Mouse (Mus musculus) gastrocnemius, postnatal 10 days (tissue): ENCODE measurements around the gene Atg7. TPM values are rescaled to one million over a fixed set of nuclear protein-coding genes. Genes with fewer than 3 reads are reported as not detected.
"Not testable (repeated sequence)": the region's sequence is repeated elsewhere in the genome, so short reads cannot be mapped to it uniquely, and the experiment has no call there.

Experiments
- DNase-seq: peaks from one replicate; pipeline ENCODE4 v3.0.0; 2021; ENCODE audit warnings: mixed read lengths
- total RNA-seq, 2 experiments: library from RNA; stranded (reverse); gene quantifications; 2 replicates each; pipeline ENCODE4 v1.2.3; 2021

The Atg7 gene
- total RNA-seq, 2 experiments from 2014 or later = 9.1 to 10.9 TPM

DNA sequence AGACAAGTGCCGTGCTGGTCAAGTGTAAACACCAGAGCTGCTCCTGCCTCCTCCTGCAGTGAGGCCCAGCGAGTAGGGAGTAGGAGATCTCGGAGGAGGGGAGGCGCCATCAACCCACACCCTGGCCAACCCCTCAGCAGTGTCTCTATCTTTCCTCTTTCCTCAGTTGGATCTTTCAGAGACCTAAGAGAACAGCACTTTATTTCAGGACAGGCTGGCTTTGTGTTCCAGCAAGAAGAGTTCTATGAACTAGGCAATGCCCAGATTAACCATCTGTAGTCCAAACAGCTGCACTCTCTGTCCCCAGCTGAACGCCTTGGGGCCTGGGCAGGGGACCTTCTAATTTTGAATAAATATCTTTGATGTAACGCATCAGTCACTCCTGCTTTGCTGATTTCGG lies 239.8 kb downstream of the Atg7 start:
- no peak for DNase-seq

DNA sequence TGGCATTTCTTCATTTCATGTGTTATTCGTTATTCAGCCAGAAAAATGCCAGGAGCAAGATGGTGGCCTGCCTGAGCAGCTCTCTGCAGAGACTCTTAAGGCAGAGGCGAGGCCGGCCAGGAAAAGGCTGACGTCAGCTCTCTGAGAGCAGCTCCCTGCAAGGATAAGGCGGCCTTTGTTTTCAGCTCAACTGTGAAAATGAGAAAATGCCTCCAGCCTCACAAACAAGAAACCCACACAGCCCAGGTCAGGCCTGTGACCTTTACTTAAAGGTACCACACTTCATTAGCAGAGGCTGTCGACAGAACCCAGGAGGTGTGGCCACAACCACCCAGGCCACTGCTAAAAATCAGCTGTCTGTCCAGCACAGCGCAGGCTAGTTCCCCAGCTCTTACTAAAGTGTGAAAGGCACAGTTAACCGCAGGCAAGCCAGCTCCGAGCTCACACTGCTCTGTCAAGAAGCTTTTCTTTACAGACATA lies 240.4 kb downstream of the Atg7 start:
- peak; percentile 52 for DNase-seq

- no peak for DNase-seq
Observed at GRCm38 (mm10) chr6:114885129-114885528, 242.2 kb downstream of the Atg7 start.

- no peak for DNase-seq
Observed at GRCm38 (mm10) chr6:114886012-114886411, 243.1 kb downstream of the Atg7 start.

DNA sequence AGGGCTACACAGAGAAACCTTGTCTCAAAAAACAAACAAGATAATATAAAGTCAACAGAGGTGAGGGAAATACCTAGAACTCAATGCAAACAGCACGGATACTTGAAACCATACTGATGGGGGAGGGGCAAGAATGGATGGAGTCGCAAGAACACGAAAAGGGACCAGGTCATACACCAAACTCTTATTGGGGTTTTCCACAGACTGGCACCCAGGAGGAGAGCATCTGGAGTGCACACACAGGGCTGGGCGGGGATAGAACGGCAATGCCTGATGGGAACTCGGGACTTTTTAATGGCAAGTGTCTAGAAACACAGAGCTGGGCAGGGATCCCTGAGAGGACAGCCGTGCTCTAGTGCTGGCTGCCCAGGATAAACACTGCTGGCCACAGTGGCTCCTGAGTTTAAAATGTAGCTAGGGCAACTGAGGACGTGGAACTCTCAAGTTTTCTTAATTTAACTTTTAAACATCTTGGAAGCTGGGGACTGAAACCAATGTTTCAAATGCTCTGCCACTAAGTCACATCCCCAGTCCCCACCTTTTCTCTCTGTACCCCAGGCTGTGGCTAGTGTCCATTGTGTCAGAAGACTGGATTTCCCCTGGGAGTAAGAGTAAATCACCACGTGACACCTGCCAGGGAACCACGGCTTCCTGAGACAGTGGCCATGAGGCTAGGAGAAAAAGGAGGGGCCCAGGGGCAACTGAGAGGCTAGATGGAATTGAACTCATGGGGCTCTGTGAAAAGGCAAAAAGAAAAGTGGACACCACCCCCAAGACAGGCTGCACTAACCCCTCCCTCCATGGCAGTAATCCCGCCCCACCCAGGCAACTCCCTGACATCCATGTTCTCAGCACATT lies 243.8 kb downstream of the Atg7 start:
- no peak for DNase-seq

GRCm38 (mm10) chr6:114888922-114889321 lies 246.0 kb downstream of the Atg7 start:
- DNase-seq = peak; percentile 74

GRCm38 (mm10) chr6:114889971-114890370 lies 247.1 kb downstream of the Atg7 start:
- DNase-seq = not testable (repeated sequence)

DNA sequence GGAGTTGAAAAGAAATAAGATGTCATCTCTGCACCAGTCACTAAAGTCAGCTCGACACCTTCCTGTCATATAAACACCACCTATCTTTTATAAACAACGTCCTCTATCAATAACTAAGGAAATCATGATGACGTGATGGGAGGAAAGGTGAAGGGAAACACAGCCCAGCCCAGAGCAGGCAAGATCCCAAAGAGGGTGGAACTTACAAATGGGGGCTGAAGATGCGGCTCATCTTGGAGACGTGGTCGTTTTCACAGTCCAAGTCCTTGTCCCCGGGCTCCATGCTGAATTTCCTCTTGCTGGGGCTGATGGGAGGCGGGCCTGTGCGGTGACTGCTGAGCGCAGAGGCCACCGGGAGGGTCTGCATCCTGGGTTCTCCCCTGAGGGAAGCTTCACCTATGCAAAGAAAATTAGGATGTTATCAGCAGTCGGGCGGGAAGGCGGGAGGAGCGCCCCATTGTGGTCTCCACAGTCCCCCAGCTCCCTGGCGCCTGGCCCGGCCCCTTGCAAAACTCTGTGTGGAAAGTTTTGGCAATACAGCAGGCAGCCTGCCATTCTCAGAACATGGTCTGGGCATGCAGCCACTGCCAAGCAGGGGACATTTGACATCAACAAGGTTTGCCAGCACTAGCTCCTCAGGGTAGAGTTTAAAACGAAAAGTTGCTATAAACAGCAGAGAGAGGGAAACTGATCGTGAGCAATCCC lies 247.7 kb downstream of the Atg7 start:
- DNase-seq = peak; percentile 80

DNA sequence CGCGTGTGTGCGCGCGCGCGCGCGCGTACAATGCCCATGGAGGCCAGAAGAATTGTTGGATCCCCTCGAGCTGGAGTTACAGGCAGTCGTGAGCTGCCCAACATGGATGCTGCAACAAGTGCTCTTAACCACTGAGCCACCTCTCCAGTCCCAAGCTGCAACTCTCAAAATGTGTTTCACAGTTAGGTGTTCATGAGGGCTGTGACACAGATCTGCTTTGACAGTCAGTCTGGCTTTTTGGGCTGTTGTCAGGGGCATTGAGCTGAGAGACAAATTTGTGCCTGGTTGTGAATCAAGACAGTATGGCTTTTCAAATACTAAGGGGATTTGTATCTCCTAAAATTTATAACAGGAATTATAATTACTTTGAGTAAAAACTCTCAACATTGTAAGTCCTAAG lies 248.4 kb downstream of the Atg7 start:
- DNase-seq = no peak

GRCm38 (mm10) chr6:114891771-114892170 lies 248.9 kb downstream of the Atg7 start:
- no peak for DNase-seq

DNA sequence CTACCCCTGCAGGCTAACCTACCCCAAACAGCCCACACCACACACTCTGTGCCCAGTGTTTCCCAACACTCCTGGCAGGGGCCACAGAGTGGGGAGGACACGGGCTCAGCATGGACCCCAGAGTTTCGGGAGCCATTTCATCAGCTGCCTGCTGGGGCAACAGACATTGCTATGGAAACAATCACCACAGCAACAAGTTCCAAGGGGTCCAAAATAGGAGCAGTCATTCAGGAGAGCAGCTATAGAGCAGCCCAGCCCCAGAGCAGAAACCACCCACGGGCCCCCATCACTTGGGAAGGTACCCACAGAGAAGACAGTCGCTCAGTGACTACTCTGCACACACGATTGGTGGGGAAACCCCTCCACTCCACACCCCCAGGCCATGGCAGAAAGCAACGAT lies 249.5 kb downstream of the Atg7 start:
- no peak for DNase-seq

DNA sequence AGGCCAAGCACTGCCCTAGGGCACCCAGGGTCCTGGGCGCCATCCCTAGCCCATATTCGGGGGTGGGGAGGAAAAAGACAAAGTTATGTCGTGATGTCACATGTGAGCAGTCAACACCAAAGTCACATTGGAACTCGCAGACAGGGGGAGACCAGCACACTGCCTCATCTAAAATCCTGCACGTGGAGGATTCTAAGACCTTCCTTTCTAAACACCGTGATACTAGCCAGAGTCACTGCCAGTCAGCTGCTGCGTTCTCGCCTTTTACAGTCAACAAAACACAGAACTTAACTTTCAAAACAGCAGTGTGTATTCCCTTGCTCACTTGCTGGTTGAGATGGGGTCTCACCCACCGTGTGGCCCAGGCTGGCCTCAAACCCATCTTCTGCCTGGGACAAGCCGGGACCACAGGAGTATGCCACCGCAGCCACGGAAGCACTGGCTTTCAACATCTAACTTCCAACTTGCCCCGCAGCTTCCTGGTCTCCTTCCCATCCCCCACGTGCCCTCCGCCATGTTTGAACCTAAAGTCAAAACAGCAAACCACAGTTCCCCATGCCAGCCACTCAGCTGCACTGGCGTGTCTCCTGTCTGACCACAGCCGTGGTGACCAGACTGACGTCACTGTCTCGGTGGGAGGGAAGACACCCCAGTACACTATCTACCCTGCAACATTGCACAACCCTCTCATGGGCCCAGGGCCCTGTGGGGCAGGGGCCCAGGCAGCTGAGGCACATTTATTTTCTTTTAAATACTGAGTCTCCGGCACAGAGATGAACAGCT lies 250.7 kb downstream of the Atg7 start:
- DNase-seq = peak; percentile 48

DNA sequence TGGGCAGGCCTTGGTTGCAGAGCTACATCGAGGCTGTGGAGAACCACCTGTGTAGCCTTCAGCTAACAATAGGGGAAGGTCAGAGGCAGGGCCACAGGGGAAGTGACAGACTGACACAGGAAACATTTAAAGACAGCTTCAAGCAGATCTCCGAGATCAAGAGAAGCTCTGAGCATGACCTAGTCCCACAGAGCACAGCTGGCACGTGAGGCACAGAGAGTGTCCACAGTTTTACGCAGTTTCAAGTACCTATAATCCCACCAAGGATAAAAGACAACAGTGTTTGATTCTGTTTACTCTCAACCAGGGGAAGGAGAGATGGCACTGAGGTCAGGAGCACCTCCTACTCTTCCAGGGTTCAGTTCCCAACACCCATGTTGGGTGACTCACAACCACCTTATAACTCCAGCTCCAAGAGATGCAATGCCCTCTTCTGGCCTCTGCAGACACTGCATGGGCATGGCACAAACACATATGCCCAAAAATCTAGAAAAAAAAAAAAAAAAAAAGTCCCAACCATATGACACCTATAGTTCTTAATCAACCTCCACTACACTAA lies 251.7 kb downstream of the Atg7 start:
- DNase-seq = no peak

DNA sequence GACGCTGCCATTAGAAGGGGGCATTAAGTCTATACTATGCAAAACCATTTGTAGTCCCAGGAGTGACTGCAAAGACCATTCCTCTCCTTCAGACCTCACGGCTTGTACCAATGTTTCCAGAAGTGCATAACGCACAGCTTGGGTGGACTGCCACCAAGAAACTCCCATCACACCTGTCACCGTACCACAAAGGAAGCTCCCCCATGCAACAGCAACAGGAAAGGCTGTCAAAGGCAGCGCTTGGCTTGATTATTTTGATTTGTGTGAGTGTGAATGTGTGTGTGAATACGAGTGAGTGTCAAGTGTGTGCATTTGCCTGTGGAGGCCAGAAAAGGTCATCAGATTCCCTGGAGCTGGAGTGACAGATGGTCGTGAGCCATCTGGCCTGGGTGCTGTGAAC lies 252.3 kb downstream of the Atg7 start:
- DNase-seq = no peak

DNA sequence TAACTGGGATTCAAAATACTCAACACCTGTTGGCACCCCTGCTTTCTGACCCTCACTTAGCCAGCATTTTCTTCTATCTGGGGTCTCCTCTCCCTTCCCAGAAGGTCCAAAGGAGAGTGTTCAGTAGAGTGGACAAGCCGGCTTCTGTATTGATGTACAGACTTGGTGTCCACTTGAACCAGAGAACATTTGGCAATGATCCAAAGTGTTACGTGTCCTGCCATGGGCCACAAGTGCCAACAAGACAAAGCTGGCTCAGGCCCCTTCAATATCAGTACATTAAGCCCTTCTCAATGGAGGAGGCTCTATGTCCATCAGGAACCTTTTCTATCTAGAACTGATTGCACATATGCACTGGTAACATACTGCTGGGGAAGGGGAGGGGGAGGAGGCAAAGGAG lies 253.4 kb downstream of the Atg7 start:
- DNase-seq = no peak

GRCm38 (mm10) chr6:114898949-114899348 lies 256.1 kb downstream of the Atg7 start:
- no peak for DNase-seq

GRCm38 (mm10) chr6:114899652-114900051 lies 256.8 kb downstream of the Atg7 start:
- no peak for DNase-seq

DNA sequence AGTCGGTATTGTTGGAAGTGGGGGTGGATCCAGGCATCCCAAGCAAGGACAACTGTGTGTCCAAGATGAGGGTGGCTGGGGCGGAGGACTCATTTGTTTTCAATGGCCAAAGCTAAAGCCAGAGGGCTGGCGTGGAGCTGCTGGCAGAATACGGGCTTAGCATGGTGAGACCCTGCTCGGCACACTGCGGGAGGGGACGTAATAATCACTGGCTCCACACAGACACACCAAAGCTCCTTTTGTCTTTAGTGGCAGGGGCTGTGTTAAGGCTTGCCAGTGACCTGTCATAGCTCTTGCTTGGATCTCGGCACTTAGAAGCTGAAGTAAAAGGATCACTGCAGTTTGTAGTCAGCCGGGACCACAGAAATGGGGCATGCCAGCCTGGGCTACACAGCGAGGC lies 257.3 kb downstream of the Atg7 start:
- DNase-seq = no peak

- no peak for DNase-seq
Observed at GRCm38 (mm10) chr6:114901321-114901824, 258.5 kb downstream of the Atg7 start.

GRCm38 (mm10) chr6:114901921-114902320 lies 259.0 kb downstream of the Atg7 start:
- no peak for DNase-seq

- no peak for DNase-seq
Observed at GRCm38 (mm10) chr6:114904233-114904632, 261.3 kb downstream of the Atg7 start.

GRCm38 (mm10) chr6:114904818-114905217 lies 261.9 kb downstream of the Atg7 start:
- no peak for DNase-seq
